Mouse (Mus musculus): ENCODE data around the gene Pex26. TPM values are rescaled to one million over a fixed set of nuclear protein-coding genes. Genes with fewer than 3 reads are reported as not detected.

Gene Pex26
- 8.7 and 13.6 TPM in 2 replicates for polyA plus RNA-seq (2012; rRNA removed)

- Histone ChIP-seq H3K4me3 (ENCODE audit: low read depth, low read length) (peak within 1 kb of the TSS; percentile 90), H3K27ac (ENCODE audit: insufficient read depth, low read depth, low read length) (peak within 1 kb of the TSS; percentile 82), H3K36me3 (ENCODE audit: control insufficient read depth, insufficient read depth, low read length) (peaks cover 14% of the 10 kb centered on the region), H3K4me1 (ENCODE audit: control insufficient read depth, insufficient read depth, insufficient read length, low read length) (peaks cover 13% of the 10 kb centered on the region; the same call in 1 of the 2 replicates), H3K27me3 (ENCODE audit: control insufficient read depth, insufficient read depth, low read length) (no peaks in the 10 kb centered on the region)
- peak; percentile 17; the same call in 1 of the 2 replicates for TF ChIP-seq CTCF (IDR thresholded peaks at IDR 0.05; ENCODE audit: extremely low read depth, insufficient read length, insufficient replicate concordance, low read depth, low read length)
- peak; percentile 72 for TF ChIP-seq POLR2A (IDR thresholded peaks at IDR 0.05; ENCODE audit: low read depth, low read length)
- WGBS = 1% methylated on average over 32 of the region's 32 CpGs
Measured at GRCm38 (mm10) chr6:121183414-121184173, at the start of gene Pex26. Gene Pex26 (plus strand): TSS chr6:121183667.

DNA sequence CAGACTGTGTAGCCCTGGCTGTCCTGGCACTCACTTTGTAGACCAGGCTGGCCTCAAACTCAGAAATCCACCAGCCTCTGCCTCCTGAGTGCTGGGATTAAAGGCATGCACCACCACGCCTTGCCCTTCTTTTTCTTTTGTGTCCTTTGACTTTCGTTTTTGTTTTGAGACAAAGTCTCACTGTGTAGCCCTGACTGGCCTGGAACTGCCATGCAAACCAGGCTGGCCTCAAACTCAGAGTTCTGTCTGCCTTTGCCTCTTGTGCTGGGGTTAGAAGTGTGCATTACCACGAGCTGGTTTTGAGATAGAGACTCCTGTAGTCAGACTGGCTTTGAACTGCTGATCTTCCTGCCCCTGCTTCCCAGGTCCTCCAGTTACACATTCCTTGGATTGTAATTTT is 49.2 kb upstream of the Pex26 start:
- TF ChIP-seq CTCF (IDR thresholded peaks at IDR 0.05; ENCODE audit: extremely low read depth, insufficient read length, insufficient replicate concordance, low read depth, low read length) (no peak), POLR2A (IDR thresholded peaks at IDR 0.05; ENCODE audit: low read depth, low read length) (no peak)
- Histone ChIP-seq H3K4me1 (ENCODE audit: control insufficient read depth, insufficient read depth, insufficient read length, low read length) (peaks cover 4% of the 10 kb centered on the region; the same call in 1 of the 2 replicates), H3K27me3 (ENCODE audit: control insufficient read depth, insufficient read depth, low read length) (peaks cover 7% of the 10 kb centered on the region), H3K27ac (ENCODE audit: insufficient read depth, low read depth, low read length) (no peak overlapping the region), H3K36me3 (ENCODE audit: control insufficient read depth, insufficient read depth, low read length) (no peaks in the 10 kb centered on the region), H3K4me3 (ENCODE audit: low read depth, low read length) (no peak overlapping the region)
- WGBS = 41% methylated on average over 3 of the region's 3 CpGs

GRCm38 (mm10) chr6:121134884-121135283 is 48.6 kb upstream of the Pex26 start:
- Histone ChIP-seq H3K27me3 (ENCODE audit: control insufficient read depth, insufficient read depth, low read length) (peaks cover 7% of the 10 kb centered on the region), H3K4me3 (ENCODE audit: low read depth, low read length) (no peak overlapping the region), H3K4me1 (ENCODE audit: control insufficient read depth, insufficient read depth, insufficient read length, low read length) (peaks cover 4% of the 10 kb centered on the region; the same call in 1 of the 2 replicates), H3K36me3 (ENCODE audit: control insufficient read depth, insufficient read depth, low read length) (no peaks in the 10 kb centered on the region), H3K27ac (ENCODE audit: insufficient read depth, low read depth, low read length) (no peak overlapping the region)
- no peak for TF ChIP-seq POLR2A (IDR thresholded peaks at IDR 0.05; ENCODE audit: low read depth, low read length)
- no peak for TF ChIP-seq CTCF (IDR thresholded peaks at IDR 0.05; ENCODE audit: extremely low read depth, insufficient read length, insufficient replicate concordance, low read depth, low read length)
- WGBS = 70% methylated on average over 5 of the region's 5 CpGs

DNA sequence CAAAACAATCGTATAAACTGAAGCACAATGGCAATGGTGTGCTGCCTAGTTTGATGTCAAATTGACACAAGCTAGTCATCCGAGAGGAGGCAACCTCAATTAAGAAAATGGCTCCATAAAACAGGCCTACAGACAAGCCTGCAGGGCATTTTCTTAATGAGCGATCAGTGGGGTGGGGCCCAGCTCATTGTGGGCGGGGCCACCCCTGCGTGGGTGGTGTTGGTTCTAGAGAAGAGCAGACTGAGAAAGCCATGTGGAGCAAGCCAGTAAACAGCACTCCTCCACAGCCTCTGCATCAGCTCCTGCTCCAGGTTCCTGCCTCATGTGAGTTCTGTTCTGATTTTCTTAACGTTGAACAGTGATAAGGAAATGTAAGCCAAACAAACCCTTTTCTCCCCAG is 46.2 kb upstream of the Pex26 start:
- Histone ChIP-seq H3K27ac (ENCODE audit: insufficient read depth, low read depth, low read length) (no peak overlapping the region), H3K4me3 (ENCODE audit: low read depth, low read length) (no peak overlapping the region), H3K36me3 (ENCODE audit: control insufficient read depth, insufficient read depth, low read length) (no peaks in the 10 kb centered on the region), H3K4me1 (ENCODE audit: control insufficient read depth, insufficient read depth, insufficient read length, low read length) (no peaks in the 10 kb centered on the region), H3K27me3 (ENCODE audit: control insufficient read depth, insufficient read depth, low read length) (no peaks in the 10 kb centered on the region)
- 49% methylated on average over 6 of the region's 6 CpGs for WGBS
- TF ChIP-seq POLR2A (IDR thresholded peaks at IDR 0.05; ENCODE audit: low read depth, low read length) (no peak), CTCF (IDR thresholded peaks at IDR 0.05; ENCODE audit: extremely low read depth, insufficient read length, insufficient replicate concordance, low read depth, low read length) (no peak)

- Histone ChIP-seq H3K27me3 (ENCODE audit: control insufficient read depth, insufficient read depth, low read length) (no peaks in the 10 kb centered on the region), H3K4me3 (ENCODE audit: low read depth, low read length) (no peak overlapping the region), H3K36me3 (ENCODE audit: control insufficient read depth, insufficient read depth, low read length) (no peaks in the 10 kb centered on the region), H3K4me1 (ENCODE audit: control insufficient read depth, insufficient read depth, insufficient read length, low read length) (peaks cover 3% of the 10 kb centered on the region; the same call in 1 of the 2 replicates), H3K27ac (ENCODE audit: insufficient read depth, low read depth, low read length) (peak overlapping the region; percentile 10; the same call in 1 of the 2 replicates)
- no peak for TF ChIP-seq CTCF (IDR thresholded peaks at IDR 0.05; ENCODE audit: extremely low read depth, insufficient read length, insufficient replicate concordance, low read depth, low read length)
- TF ChIP-seq POLR2A (IDR thresholded peaks at IDR 0.05; ENCODE audit: low read depth, low read length) = no peak
- WGBS = 74% methylated on average over 12 of the region's 12 CpGs
Measured at GRCm38 (mm10) chr6:121138338-121139040, 45.0 kb upstream of the Pex26 start.

DNA sequence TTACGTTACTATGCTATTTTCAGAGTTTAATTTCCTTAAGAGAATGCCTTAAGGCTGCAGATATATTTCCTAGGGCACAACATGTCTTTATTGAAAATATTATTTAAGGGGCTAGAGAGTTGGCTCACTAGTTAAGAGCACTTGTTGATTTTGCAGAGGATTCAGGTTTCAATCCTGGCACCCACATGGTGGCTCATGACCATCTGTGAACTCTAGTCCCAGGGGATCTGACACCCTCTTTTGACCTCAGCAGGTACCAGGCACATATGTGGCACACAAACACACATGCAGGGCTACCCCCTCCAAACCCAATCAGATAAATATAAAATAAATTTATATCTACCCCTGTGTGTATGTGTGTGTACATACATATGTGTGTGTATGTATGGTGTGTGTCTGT is 44.2 kb upstream of the Pex26 start:
- 90% methylated on average over 1 of the region's 1 CpGs for WGBS
- H3K4me1 ChIP-seq (ENCODE audit: control insufficient read depth, insufficient read depth, insufficient read length, low read length) = peaks cover 10% of the 10 kb centered on the region; the same call in 1 of the 2 replicates
- no peaks in the 10 kb centered on the region for H3K36me3 ChIP-seq (ENCODE audit: control insufficient read depth, insufficient read depth, low read length)
- TF ChIP-seq POLR2A (IDR thresholded peaks at IDR 0.05; ENCODE audit: low read depth, low read length) = no peak
- TF ChIP-seq CTCF (IDR thresholded peaks at IDR 0.05; ENCODE audit: extremely low read depth, insufficient read length, insufficient replicate concordance, low read depth, low read length) = no peak
- H3K4me3 ChIP-seq (ENCODE audit: low read depth, low read length) = no peak overlapping the region
- no peaks in the 10 kb centered on the region for H3K27me3 ChIP-seq (ENCODE audit: control insufficient read depth, insufficient read depth, low read length)
- H3K27ac ChIP-seq (ENCODE audit: insufficient read depth, low read depth, low read length) = no peak overlapping the region

DNA sequence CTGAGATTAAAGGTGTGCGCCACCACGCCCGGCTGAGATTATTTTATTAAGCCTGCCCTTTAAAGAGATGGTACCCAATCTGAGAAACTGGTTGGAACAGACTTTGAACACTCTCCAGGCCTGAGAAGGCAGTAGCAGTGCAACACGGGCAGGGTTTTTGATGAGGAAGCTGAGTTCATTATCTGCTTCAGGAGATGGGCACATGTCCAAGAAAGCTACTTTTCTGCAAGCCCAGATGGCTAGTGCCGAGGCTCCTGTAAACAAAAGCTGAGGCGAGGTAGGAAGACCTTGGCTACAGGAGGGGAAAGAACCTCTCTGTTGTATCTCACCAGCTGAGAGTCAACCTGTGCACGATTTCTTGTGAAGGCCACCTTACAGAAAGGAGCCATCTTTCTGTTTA is 41.2 kb upstream of the Pex26 start:
- TF ChIP-seq CTCF (IDR thresholded peaks at IDR 0.05; ENCODE audit: extremely low read depth, insufficient read length, insufficient replicate concordance, low read depth, low read length) = no peak
- TF ChIP-seq POLR2A (IDR thresholded peaks at IDR 0.05; ENCODE audit: low read depth, low read length) = no peak
- H3K4me3 ChIP-seq (ENCODE audit: low read depth, low read length) = no peak overlapping the region
- 53% methylated on average over 7 of the region's 7 CpGs for WGBS
- H3K36me3 ChIP-seq (ENCODE audit: control insufficient read depth, insufficient read depth, low read length) = no peaks in the 10 kb centered on the region
- H3K27ac ChIP-seq (ENCODE audit: insufficient read depth, low read depth, low read length) = peak overlapping the region; percentile 19; the same call in 1 of the 2 replicates
- H3K27me3 ChIP-seq (ENCODE audit: control insufficient read depth, insufficient read depth, low read length) = no peaks in the 10 kb centered on the region; the same call in 1 of the 2 replicates
- H3K4me1 ChIP-seq (ENCODE audit: control insufficient read depth, insufficient read depth, insufficient read length, low read length) = peaks cover 15% of the 10 kb centered on the region; the same call in 1 of the 2 replicates

Data from small intestine, adult 2 months (tissue).